Mouse (Mus musculus) megakaryocyte, embryonic 14.5 days (primary cell): Measurements from ENCODE around the gene Ccdc134.

Experiments used
- FLI1 ChIP-seq: IDR thresholded peaks from 2 replicates; pipeline ENCODE4 v1.6.1; 2012; ENCODE audit warnings: low read length, inconsistent platforms, mixed read lengths
- GATA1 ChIP-seq: IDR thresholded peaks from 3 replicates; pipeline ENCODE4 v1.6.1; 2012; ENCODE audit warnings: mixed read lengths, low read length, inconsistent platforms, borderline replicate concordance

- TF ChIP-seq GATA1 (no peak), FLI1 (no peak)
Observed at GRCm38 (mm10) chr15:82183596-82183995, 55.9 kb downstream of the Ccdc134 start.
